Mouse (Mus musculus) embryonic fibroblast, embryonic 13.5 days (primary cell): Measurements from ENCODE around the gene Tnk2.

ENCODE experiments used
- CTCF ChIP-seq: IDR thresholded peaks from 2 replicates; pipeline ENCODE4 v1.5.1; 2011; ENCODE audit warnings: mild to moderate bottlenecking, control low read depth, low read length, moderate library complexity, borderline replicate concordance; ENCODE audit not compliant: insufficient read depth
- POLR2A ChIP-seq: IDR thresholded peaks from 2 replicates; pipeline ENCODE4 v1.6.1; 2011; ENCODE audit warnings: low read depth, mild to moderate bottlenecking, control low read depth, low read length, moderate library complexity

- TF ChIP-seq CTCF (no peak), POLR2A (no peak)
Measured at GRCm38 (mm10) chr16:32654071-32654733, 10.5 kb downstream of the Tnk2 start.
